Mouse (Mus musculus) embryonic facial prominence, embryonic 11.5 days (tissue): Measurements from ENCODE around the gene St6galnac6. TPM values are rescaled to one million over a fixed set of nuclear protein-coding genes. Genes with fewer than 3 reads are reported as not detected.

Source experiments
- ATAC-seq: fragments of 200-750 bp; cut with Nextera tagmentation; replicated peaks from 2 replicates; pipeline ENCODE4 v1.8.0; 2017; ENCODE audit warnings: low read depth; ENCODE audit not compliant: insufficient number of reproducible peaks, low FRiP score, low TSS enrichment
- DNase-seq: peaks from one replicate; pipeline ENCODE4 v3.0.0-alpha.2; 2015; ENCODE audit warnings: low spot score
- H3K27ac ChIP-seq: fragments of 300-500 bp; sonication (generic); replicated peaks from 2 replicates; pipeline ENCODE4 v1.5.1; 2014; ENCODE audit warnings: mild to moderate bottlenecking, low read depth, low read length, control low read depth
- H3K27me3 ChIP-seq: fragments of 300-500 bp; sonication (generic); 2 replicates; pipeline ENCODE4 v1.6.1; 2014; ENCODE audit warnings: mild to moderate bottlenecking, low read length, moderate library complexity, mixed read lengths; ENCODE audit not compliant: control insufficient read depth, insufficient read depth
- H3K36me3 ChIP-seq: fragments of 300-500 bp; sonication (generic); replicated peaks from 2 replicates; pipeline ENCODE4 v1.6.1; 2014; ENCODE audit warnings: low read depth, mild to moderate bottlenecking, low read length, moderate library complexity, mixed read lengths; ENCODE audit not compliant: control insufficient read depth, insufficient read depth
- H3K4me1 ChIP-seq: fragments of 300-500 bp; sonication (generic); 2 replicates; pipeline ENCODE4 v1.6.1; 2014; ENCODE audit warnings: low read length, mixed read lengths; ENCODE audit not compliant: control insufficient read depth, insufficient read depth
- H3K4me2 ChIP-seq: fragments of 300-500 bp; sonication (generic); 2 replicates; pipeline ENCODE4 v1.6.1; 2014; ENCODE audit warnings: low read depth, mild to moderate bottlenecking, control low read depth, low read length, moderate library complexity
- H3K4me3 ChIP-seq: fragments of 300-500 bp; sonication (generic); 2 replicates; pipeline ENCODE4 v1.5.1; 2014; ENCODE audit warnings: low read depth, low read length, control low read depth
- H3K9ac ChIP-seq: fragments of 300-500 bp; sonication (generic); replicated peaks from 2 replicates; pipeline ENCODE4 v1.6.1; 2014; ENCODE audit warnings: mild to moderate bottlenecking, control low read depth, low read length
- H3K9me3 ChIP-seq: fragments of 300-500 bp; sonication (generic); replicated peaks from 2 replicates; pipeline ENCODE4 v1.6.1; 2016; ENCODE audit warnings: mild to moderate bottlenecking, low read length, inconsistent platforms, mixed read lengths; ENCODE audit not compliant: control insufficient read depth
- WGBS: fragments of 180-500 bp; shearing (Covaris S2); extraction: QIAGEN DNeasy Blood & Tissue Kit; methylation state at CpG from one replicate; pipeline ENCODE4 v1.1.7; 2014; 5-methylcytosine and 5-hydroxymethylcytosine counted together
- polyA plus RNA-seq: library from polyadenylated mRNA; unstranded; fragments of >200 nt; fragmentation: Nextera tagmentation; extraction: Ambion mirVana; gene quantifications from 2 replicates; pipeline ENCODE4 v1.2.1, GENCODE M21; 2014

Gene St6galnac6
- polyA plus RNA-seq: 6.3 and 6.8 TPM in 2 replicates

DNA sequence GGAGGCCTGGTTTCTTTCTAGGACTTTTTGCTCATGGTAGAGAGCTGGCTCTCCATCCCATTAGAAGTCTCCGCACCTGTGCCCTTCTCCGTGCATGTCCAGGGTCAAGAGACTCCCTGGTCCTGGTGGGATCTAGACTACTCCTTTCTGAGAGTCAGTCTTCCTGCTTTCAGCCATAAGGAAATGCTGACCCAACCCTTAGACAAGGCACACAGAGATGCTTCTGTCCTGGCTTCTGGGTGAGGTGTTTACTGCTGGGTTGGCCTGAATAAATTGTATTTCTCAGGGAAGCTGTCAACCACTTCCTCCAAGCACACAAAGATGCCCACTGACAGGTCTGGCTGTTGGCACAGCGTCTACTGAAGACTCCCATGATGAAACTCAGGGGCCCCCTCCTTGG, at the start of gene St6galnac6:
Gene St6galnac6 (plus strand): TSS at position 301 of the 400 bp plus-strand sequence.
- H3K27me3 ChIP-seq: no peaks in the 10 kb centered on the region
- ATAC-seq: no peak
- H3K4me3 ChIP-seq: no peak within 1 kb of the TSS
- DNase-seq: no peak
- no peak within 1 kb of the TSS for H3K27ac ChIP-seq
- WGBS: 89% methylated on average over 3 of the region's 3 CpGs
- no peaks in the 10 kb centered on the region for H3K9me3 ChIP-seq
- no peak within 1 kb of the TSS for H3K4me2 ChIP-seq
- H3K4me1 ChIP-seq: no peaks in the 10 kb centered on the region; the same call in 1 of the 2 replicates
- no peak within 1 kb of the TSS for H3K9ac ChIP-seq
- H3K36me3 ChIP-seq: no peaks in the 10 kb centered on the region

DNA sequence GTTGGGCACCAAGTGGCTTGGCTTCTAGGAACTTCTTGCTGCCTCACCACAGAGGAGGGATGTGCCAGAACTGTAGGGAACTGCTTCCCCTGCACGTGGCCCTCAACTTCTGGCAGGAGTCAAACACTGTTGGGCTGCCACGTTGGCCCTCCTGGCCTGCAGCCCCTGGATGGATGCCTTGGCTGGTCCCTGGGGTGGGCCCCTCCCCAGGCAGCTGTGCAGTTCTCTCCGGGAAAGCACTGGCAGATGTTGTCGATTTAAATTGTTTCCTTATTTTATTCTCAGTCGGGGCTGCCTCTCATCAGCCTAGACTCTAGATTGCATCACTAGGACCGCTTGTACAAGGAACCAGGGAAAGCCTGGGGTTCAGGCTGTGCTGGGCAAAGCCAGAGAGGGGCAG, 49.7 kb upstream of the St6galnac6 start:
- ATAC-seq: peak; percentile 42; the same call in 1 of the 2 replicates
- 33% methylated on average over 6 of the region's 6 CpGs for WGBS
- H3K36me3 ChIP-seq: no peaks in the 10 kb centered on the region
- H3K9ac ChIP-seq: no peak overlapping the region
- peaks cover 5% of the 10 kb centered on the region for H3K4me1 ChIP-seq
- no peak overlapping the region for H3K4me2 ChIP-seq
- H3K9me3 ChIP-seq: no peaks in the 10 kb centered on the region
- H3K27ac ChIP-seq: no peak overlapping the region
- no peaks in the 10 kb centered on the region for H3K27me3 ChIP-seq
- peak; percentile 67 for DNase-seq
- no peak overlapping the region for H3K4me3 ChIP-seq

DNA sequence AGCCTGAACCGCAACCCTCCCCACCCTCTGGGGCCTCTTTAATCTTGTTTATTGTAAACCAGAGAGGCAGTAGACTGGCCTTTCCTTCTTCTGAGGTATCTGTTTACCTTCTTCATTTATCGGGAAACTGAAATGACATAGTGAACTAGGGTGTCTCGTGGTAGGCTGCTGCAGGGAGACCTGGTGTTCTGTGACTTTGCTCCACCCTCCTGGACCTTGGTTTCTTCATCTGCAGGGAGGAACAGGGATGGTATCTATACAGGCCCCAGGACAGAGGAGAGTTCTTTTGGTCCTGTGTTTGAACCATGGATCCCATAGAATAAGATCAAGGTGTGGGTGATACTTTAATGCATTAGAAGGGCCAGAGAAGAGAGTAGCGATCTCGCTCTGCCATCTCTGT, 48.3 kb upstream of the St6galnac6 start:
- 77% methylated on average over 5 of the region's 5 CpGs for WGBS
- Histone ChIP-seq H3K9ac (no peak overlapping the region), H3K27me3 (no peaks in the 10 kb centered on the region), H3K9me3 (no peaks in the 10 kb centered on the region), H3K4me1 (peaks cover 5% of the 10 kb centered on the region), H3K4me2 (no peak overlapping the region), H3K4me3 (no peak overlapping the region), H3K27ac (no peak overlapping the region), H3K36me3 (no peaks in the 10 kb centered on the region)
- DNase-seq (no peak), ATAC-seq (no peak)

DNA sequence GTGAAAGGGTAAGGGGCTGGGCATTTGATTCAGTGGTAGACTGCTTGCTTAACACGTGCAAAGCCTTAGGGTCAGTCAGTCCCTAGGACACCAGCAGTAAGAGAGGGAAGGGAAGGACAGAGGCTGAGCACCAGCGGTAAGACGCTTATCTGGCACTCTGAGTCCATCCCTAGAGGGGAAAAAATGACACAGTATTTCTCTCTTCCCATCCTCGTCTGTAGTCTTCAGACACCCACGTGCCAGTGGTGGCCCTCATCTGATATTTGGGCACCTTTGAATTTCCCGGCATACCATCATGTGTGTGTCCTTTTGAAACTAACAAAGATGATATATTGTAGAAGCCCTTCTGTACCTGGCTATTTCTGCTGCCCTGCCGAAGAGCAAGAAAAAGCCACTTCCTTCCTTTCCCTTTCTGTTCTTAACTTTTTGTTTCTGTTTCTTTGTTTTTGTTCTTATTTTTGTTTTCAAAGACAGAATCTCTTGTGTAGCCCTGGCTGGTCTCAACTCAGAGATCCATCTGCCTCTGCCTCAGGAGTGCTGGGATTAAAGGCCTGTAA, 45.8 kb upstream of the St6galnac6 start:
- Histone ChIP-seq H3K36me3 (no peaks in the 10 kb centered on the region), H3K4me1 (peaks cover 5% of the 10 kb centered on the region), H3K9ac (no peak overlapping the region), H3K4me2 (no peak overlapping the region), H3K27ac (no peak overlapping the region), H3K27me3 (no peaks in the 10 kb centered on the region), H3K9me3 (no peaks in the 10 kb centered on the region), H3K4me3 (no peak overlapping the region)
- 84% methylated on average over 7 of the region's 7 CpGs for WGBS
- no peak for ATAC-seq
- no peak for DNase-seq

DNA sequence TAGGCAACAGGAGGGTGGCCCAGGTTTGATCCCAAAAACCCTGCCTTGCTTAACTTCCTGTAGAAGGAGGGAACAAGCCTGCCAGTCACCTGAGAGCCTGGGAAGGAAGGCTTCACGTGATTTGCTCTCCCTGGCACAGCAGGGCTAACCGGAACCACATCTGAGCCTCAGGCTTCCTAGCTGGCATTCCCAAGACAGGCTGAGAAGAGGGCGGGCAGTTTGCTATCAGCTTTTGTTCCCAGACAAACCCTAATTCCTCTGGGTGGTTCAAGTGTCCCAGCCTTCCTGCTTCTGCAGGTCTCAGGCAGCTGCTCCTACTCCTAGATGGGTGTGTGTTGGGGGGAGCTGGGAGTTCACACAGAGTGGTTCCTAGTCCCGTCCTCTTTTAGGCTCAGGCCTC, 44.0 kb upstream of the St6galnac6 start:
- H3K4me3 ChIP-seq: no peak overlapping the region
- no peaks in the 10 kb centered on the region for H3K36me3 ChIP-seq
- peak; percentile 34 for DNase-seq
- 28% methylated on average over 4 of the region's 4 CpGs for WGBS
- peak overlapping the region; percentile 41; the same call in 1 of the 2 replicates for H3K27ac ChIP-seq
- no peaks in the 10 kb centered on the region for H3K4me1 ChIP-seq
- no peak for ATAC-seq
- no peak overlapping the region for H3K4me2 ChIP-seq
- H3K9ac ChIP-seq: no peak overlapping the region
- H3K9me3 ChIP-seq: no peaks in the 10 kb centered on the region
- no peaks in the 10 kb centered on the region for H3K27me3 ChIP-seq

DNA sequence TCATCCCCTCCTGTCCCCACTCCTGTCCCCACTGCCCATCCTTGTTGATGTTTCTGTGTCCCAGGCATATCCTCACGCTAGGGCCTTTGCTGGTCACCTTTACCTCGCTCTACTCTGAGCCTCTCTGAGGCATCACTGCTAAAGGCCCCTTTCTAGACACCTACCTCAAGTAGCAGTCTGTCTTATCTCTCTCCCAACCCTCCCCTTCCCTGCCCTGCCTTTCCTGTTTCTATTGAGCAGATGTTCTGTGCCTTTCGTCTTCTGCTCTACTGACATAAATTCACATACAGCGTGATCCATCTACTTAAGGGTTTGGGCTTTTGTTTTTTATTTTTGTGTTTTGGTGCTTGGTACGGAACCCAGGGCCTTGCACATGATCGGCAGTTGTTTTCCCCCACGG, 43.5 kb upstream of the St6galnac6 start:
- no peak overlapping the region for H3K9ac ChIP-seq
- H3K4me3 ChIP-seq: no peak overlapping the region
- H3K4me2 ChIP-seq: no peak overlapping the region; the same call in 1 of the 2 replicates
- H3K36me3 ChIP-seq: no peaks in the 10 kb centered on the region
- no peaks in the 10 kb centered on the region for H3K4me1 ChIP-seq
- WGBS: 74% methylated on average over 7 of the region's 7 CpGs
- no peaks in the 10 kb centered on the region for H3K9me3 ChIP-seq
- peak overlapping the region; percentile 41; the same call in 1 of the 2 replicates for H3K27ac ChIP-seq
- no peaks in the 10 kb centered on the region for H3K27me3 ChIP-seq
- no peak for ATAC-seq
- no peak for DNase-seq

DNA sequence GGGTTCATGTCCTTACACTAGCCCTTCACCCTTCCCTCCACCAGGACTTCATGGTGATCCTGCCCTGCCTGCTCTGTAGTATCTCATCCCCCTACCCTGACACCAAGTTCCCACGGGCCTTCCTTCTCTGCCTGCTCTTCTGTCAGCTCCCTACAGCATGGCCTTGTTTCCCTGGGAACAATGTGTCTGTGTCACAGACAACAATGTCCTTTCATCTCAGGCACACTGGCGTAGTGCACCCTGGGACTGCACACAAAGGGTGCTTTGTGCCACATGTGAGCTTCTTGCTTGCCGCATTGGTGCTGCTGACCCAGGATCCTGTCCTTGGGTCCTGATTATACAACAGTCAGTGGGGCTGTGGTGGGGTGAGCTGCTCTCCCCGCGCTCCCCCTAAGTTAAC, 39.9 kb upstream of the St6galnac6 start:
- Histone ChIP-seq H3K27ac (no peak overlapping the region), H3K9me3 (no peaks in the 10 kb centered on the region), H3K9ac (no peak overlapping the region), H3K4me2 (no peak overlapping the region), H3K27me3 (no peaks in the 10 kb centered on the region), H3K36me3 (peaks cover 6% of the 10 kb centered on the region), H3K4me1 (no peaks in the 10 kb centered on the region), H3K4me3 (no peak overlapping the region)
- 26% methylated on average over 5 of the region's 5 CpGs for WGBS
- DNase-seq (no peak), ATAC-seq (peak; percentile 85)

DNA sequence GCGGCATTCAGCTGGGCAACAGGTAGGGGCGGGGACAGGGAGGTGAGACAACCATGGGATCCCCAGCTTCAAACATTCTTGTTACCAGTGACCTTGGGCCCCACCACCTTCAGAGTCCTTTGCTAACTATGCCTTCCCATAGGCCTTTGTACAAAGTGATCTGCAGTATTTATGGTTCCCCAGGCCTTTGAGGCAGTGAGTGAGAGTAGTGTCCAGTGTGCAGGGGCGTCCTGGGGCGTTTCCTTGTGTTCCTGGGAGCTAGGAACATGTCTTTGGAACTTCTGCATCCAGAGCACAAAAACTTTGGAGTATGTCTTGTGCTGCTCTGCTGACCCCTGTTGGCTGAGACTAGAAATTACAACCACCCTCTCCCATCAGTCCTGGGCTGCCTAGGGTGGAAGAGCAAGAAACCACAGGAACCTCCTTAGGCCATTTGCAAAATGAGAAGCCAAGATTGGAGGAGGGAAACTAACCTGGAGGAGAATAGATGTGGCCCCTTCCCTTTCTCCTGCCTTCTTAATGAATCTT, 32.9 kb upstream of the St6galnac6 start:
- Histone ChIP-seq H3K36me3 (peaks cover 18% of the 10 kb centered on the region), H3K9me3 (no peaks in the 10 kb centered on the region), H3K4me2 (no peak overlapping the region), H3K9ac (no peak overlapping the region), H3K4me3 (no peak overlapping the region), H3K27me3 (no peaks in the 10 kb centered on the region), H3K27ac (no peak overlapping the region), H3K4me1 (no peaks in the 10 kb centered on the region)
- no peak for ATAC-seq
- WGBS: 38% methylated on average over 4 of the region's 4 CpGs
- DNase-seq: peak; percentile 82
